Mouse (Mus musculus): ENCODE measurements at regions not wholly inside any gene's neighbourhood (a gene's known extent, or its start where the extent isn't known, plus 50 kb on each side); places are given as distances from the start of the nearest gene placed in this dataset.

DNA sequence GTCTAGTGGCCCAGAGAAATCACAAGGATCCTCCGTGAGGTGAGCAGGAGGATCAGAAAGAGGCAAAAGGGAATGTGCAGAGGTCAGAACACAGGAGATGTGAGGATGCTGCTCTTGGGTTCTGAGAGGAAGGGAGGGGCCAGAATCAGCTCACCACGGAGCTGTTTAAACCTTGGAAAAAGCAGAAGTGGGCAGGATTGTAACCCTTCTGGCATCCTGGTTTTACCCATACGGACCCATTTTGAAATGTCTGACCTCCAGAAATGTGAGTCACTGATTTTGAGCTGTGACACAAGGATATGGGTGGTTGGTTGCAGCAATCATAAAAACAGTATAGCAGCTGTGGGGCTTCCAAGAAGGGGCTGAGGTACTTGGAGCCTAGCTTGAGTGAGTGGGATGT, 56.6 kb upstream of the Laptm4a start:
- ATAC-seq, result peak; percentile 24; the same call in 1 of the 2 replicates
- H3K9ac ChIP-seq, result no peak overlapping the region
- WGBS, result 23% methylated on average over 3 of the region's 3 CpGs
- H3K36me3 ChIP-seq, result no peaks in the 10 kb centered on the region
- no peaks in the 10 kb centered on the region for H3K9me3 ChIP-seq
- no peak overlapping the region for H3K4me3 ChIP-seq (replicated peaks)
- H3K4me2 ChIP-seq (replicated peaks), result peak overlapping the region; percentile 22; the same call in 1 of the 2 replicates
- peak overlapping the region; percentile 80 for H3K27ac ChIP-seq
- no peaks in the 10 kb centered on the region for H3K27me3 ChIP-seq (replicated peaks)
- peaks cover 38% of the 10 kb centered on the region for H3K4me1 ChIP-seq (replicated peaks)

DNA sequence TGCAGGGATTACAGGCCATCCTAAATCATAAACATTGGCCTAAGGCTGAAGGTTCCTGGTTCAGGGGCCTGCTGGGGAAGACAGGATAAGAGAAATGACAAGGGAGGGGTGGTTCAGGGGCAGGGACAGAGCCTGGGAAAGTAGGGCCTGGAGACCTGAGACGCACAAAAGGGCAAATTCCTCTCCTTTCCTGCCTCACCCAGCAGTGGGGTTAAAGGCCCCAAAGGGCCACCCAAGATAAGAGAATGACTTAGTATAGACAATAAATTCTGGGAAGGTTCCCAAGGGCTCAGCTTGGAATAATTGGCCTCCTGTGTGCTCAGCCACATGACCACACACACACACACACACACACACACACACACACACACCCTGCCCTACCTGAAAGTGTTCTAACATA, 56.2 kb upstream of the Laptm4a start:
- ATAC-seq, result peak; percentile 94

DNA sequence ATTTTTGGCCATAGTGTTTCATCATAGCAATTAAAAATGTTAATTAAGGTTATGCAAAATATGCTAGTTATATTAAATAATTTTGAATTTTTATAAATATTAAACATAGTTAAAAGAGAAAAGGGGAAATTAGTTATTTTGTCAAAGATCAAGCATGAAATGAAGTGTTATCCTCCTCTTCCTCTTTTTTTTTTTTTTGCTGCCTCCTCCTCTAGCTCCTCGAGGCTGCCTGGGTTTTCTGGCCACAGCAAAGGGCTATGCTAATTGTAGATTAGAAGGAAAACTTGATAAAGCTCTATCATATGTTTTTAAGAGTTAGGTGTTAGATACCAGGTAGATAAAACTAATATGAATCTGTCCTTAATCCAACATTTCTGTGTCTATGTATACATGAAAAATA, 54.4 kb upstream of the Laptm4a start:
- H3K27me3 ChIP-seq (replicated peaks), result no peaks in the 10 kb centered on the region
- H3K4me2 ChIP-seq (replicated peaks), result no peak overlapping the region
- H3K9ac ChIP-seq, result no peak overlapping the region
- no peaks in the 10 kb centered on the region for H3K9me3 ChIP-seq
- H3K4me3 ChIP-seq (replicated peaks), result no peak overlapping the region
- 36% methylated on average over 1 of the region's 1 CpGs for WGBS
- no peaks in the 10 kb centered on the region for H3K36me3 ChIP-seq
- no peak for ATAC-seq
- H3K27ac ChIP-seq, result no peak overlapping the region
- peaks cover 31% of the 10 kb centered on the region for H3K4me1 ChIP-seq (replicated peaks)

More for the DNA sequence above, 56.2 kb upstream of the Laptm4a start:
- WGBS, result 32% methylated on average over 1 of the region's 1 CpGs
- H3K4me2 ChIP-seq (replicated peaks), result 0 out of 2 replicates have a peak overlapping the region, but pooled peaks have one; percentile 22
- H3K36me3 ChIP-seq, result no peaks in the 10 kb centered on the region
- peak overlapping the region; percentile 80; the same call in 1 of the 2 replicates for H3K27ac ChIP-seq
- no peak overlapping the region for H3K9ac ChIP-seq
- H3K9me3 ChIP-seq, result no peaks in the 10 kb centered on the region
- no peak overlapping the region for H3K4me3 ChIP-seq (replicated peaks)
- no peaks in the 10 kb centered on the region for H3K27me3 ChIP-seq (replicated peaks)
- H3K4me1 ChIP-seq (replicated peaks), result peaks cover 35% of the 10 kb centered on the region

- Histone ChIP-seq H3K4me3 (replicated peaks) (no peak overlapping the region), H3K27ac (no peak overlapping the region), H3K9ac (no peak overlapping the region), H3K9me3 (no peaks in the 10 kb centered on the region), H3K27me3 (replicated peaks) (no peaks in the 10 kb centered on the region), H3K4me2 (replicated peaks) (no peak overlapping the region), H3K4me1 (replicated peaks) (peaks cover 25% of the 10 kb centered on the region), H3K36me3 (no peaks in the 10 kb centered on the region)
- 67% methylated on average over 6 of the region's 6 CpGs for WGBS
- no peak for ATAC-seq
These were observed 52.8 kb upstream of the Laptm4a start for GRCm38 (mm10) chr12:8868690-8869089.

DNA sequence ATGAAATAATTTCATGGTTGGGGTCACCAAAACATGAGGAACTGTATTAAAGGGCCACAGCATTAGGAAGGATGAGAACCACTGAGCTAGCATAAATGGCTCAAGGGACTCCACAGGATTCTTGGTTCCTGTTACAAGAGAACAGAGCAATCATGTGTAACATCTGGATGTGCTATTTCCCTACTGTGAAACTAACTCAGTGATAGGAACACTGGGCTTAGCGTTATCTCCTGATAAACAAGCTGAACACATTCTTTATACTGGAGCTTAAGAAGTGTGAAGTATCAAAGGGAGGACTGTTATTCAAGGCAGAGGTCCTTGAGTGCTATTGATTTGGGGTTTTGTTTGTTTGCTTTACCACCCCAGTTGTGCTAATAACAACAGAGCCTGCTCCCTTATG, 52.3 kb upstream of the Laptm4a start:
- H3K9ac ChIP-seq, result no peak overlapping the region
- H3K27ac ChIP-seq, result no peak overlapping the region
- no peaks in the 10 kb centered on the region for H3K27me3 ChIP-seq (replicated peaks)
- H3K4me2 ChIP-seq (replicated peaks), result no peak overlapping the region
- no peak for ATAC-seq
- no peak overlapping the region for H3K4me3 ChIP-seq (replicated peaks)
- H3K36me3 ChIP-seq, result no peaks in the 10 kb centered on the region
- H3K4me1 ChIP-seq (replicated peaks), result peaks cover 20% of the 10 kb centered on the region
- H3K9me3 ChIP-seq, result no peaks in the 10 kb centered on the region
- 45% methylated on average over 1 of the region's 1 CpGs for WGBS
